Mouse (Mus musculus) testis, adult 2 months (tissue): ENCODE results near the gene Slc13a3.
A peak's percentile ranks its signal among the peaks of the same experiment; 100 is the strongest.

Experiments used
- CTCF ChIP-seq: fragments of 200-500 bp; IDR thresholded peaks from 2 replicates; pipeline ENCODE4 v1.5.1; 2012; ENCODE audit warnings: low read depth, mild to moderate bottlenecking, inconsistent platforms, low read length, moderate library complexity; ENCODE audit not compliant: control insufficient read depth, insufficient read depth, insufficient replicate concordance
- POLR2A ChIP-seq: fragments of 200-500 bp; IDR thresholded peaks from 2 replicates; pipeline ENCODE4 v1.6.1; 2012; ENCODE audit warnings: low read depth, mild to moderate bottlenecking, inconsistent platforms, low read length, moderate library complexity; ENCODE audit not compliant: control insufficient read depth

GRCm38 (mm10) chr2:165360861-165361260 lies 112.2 kb downstream of the Slc13a3 start:
- TF ChIP-seq CTCF (peak; percentile 67; the same call in 1 of the 2 replicates), POLR2A (no peak)
